Mouse (Mus musculus) olfactory bulb, adult 2 months (tissue): ENCODE measurements around the gene Pgls.

ENCODE experiments used
- CTCF ChIP-seq: fragments of 200-500 bp; IDR thresholded peaks from 2 replicates; pipeline ENCODE4 v1.5.1; 2012; ENCODE audit warnings: low read depth, mild to moderate bottlenecking, low read length, moderate library complexity; ENCODE audit not compliant: insufficient read depth
- POLR2A ChIP-seq: fragments of 200-500 bp; IDR thresholded peaks from 2 replicates; pipeline ENCODE4 v1.6.1; 2012; ENCODE audit warnings: mild to moderate bottlenecking, low read depth, low read length, moderate library complexity; ENCODE audit not compliant: insufficient read depth

DNA sequence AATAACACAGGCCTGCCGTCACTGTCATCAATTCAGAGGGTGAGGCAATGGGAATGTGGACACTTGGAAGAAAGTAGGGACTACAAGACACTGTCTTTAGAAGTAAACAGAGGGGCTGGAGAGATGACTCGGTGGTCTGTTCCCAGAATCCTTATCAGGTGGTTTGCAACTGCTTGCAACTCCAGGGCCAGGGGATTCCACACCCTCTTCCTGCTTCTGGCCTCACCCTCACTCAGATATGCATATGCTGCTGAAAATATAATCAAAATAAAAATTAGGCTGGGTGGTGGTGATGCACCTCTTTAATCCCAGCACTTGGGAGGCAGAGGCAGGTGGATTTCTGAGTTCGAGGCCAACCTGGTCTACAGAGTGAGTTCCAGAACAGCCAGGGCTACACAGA is 31.9 kb upstream of the Pgls start:
- no peak for TF ChIP-seq CTCF
- TF ChIP-seq POLR2A: no peak
